Mouse (Mus musculus): ENCODE measurements at regions not wholly inside any gene's neighbourhood (a gene's known extent, or its start where the extent isn't known, plus 50 kb on each side); places are given as distances from the start of the nearest gene placed in this dataset.

GRCm38 (mm10) chr12:12549649-12550048 is 287.7 kb downstream of the Fam49a start:
- no peak for DNase-seq

GRCm38 (mm10) chr12:12548688-12549087 is 286.7 kb downstream of the Fam49a start:
- no peak for DNase-seq

- no peak for DNase-seq
Observed at GRCm38 (mm10) chr12:12547477-12547876, 285.5 kb downstream of the Fam49a start.

GRCm38 (mm10) chr12:12546372-12547031 is 284.6 kb downstream of the Fam49a start:
- no peak for DNase-seq

GRCm38 (mm10) chr12:12541076-12542070 is 279.4 kb downstream of the Fam49a start:
- DNase-seq: peak; percentile 30

GRCm38 (mm10) chr12:12539291-12539690 is 277.4 kb downstream of the Fam49a start:
- no peak for DNase-seq

GRCm38 (mm10) chr12:12534779-12535178 is 272.8 kb downstream of the Fam49a start:
- DNase-seq: no peak

- peak; percentile 42 for DNase-seq
Observed at GRCm38 (mm10) chr12:12530796-12531195, 268.9 kb downstream of the Fam49a start.

GRCm38 (mm10) chr12:12529541-12529940 is 267.6 kb downstream of the Fam49a start:
- no peak for DNase-seq

- DNase-seq: no peak
Observed at GRCm38 (mm10) chr12:12528478-12528981, 266.6 kb downstream of the Fam49a start.

- no peak for DNase-seq
Observed at GRCm38 (mm10) chr12:12527766-12528477, 266.0 kb downstream of the Fam49a start.

GRCm38 (mm10) chr12:12527366-12527765 is 265.4 kb downstream of the Fam49a start:
- DNase-seq: peak; percentile 21

GRCm38 (mm10) chr12:12520311-12520852 is 258.4 kb downstream of the Fam49a start:
- DNase-seq: no peak

- DNase-seq: no peak
Observed at GRCm38 (mm10) chr12:12518490-12519070, 256.6 kb downstream of the Fam49a start.

- no peak for DNase-seq
Observed at GRCm38 (mm10) chr12:12517020-12517419, 255.1 kb downstream of the Fam49a start.

GRCm38 (mm10) chr12:12510764-12511163 is 248.8 kb downstream of the Fam49a start:
- DNase-seq: no peak

GRCm38 (mm10) chr12:12509164-12509937 is 247.4 kb downstream of the Fam49a start:
- peak; percentile 80 for DNase-seq

GRCm38 (mm10) chr12:12508487-12509125 is 246.7 kb downstream of the Fam49a start:
- DNase-seq: no peak

GRCm38 (mm10) chr12:12506671-12507070 is 244.7 kb downstream of the Fam49a start:
- DNase-seq: no peak

GRCm38 (mm10) chr12:12505590-12505989 is 243.7 kb downstream of the Fam49a start:
- no peak for DNase-seq

GRCm38 (mm10) chr12:12499903-12500302 is 238.0 kb downstream of the Fam49a start:
- no peak for DNase-seq

All from kidney, postnatal 14 days (tissue).